Mouse (Mus musculus): ENCODE data around the gene Sipa1l1. TPM values are rescaled to one million over a fixed set of nuclear protein-coding genes. Genes with fewer than 3 reads are reported as not detected.

Gene Sipa1l1
- polyA plus RNA-seq, 1 experiment from 2014 or later, result 26.4 TPM

GRCm38 (mm10) chr12:82434591-82434990 is 265.5 kb downstream of the Sipa1l1 start:
- Histone ChIP-seq H3K9ac (no peak overlapping the region), H3K36me3 (peaks cover 27% of the 10 kb centered on the region), H3K27ac (no peak overlapping the region), H3K4me2 (no peak overlapping the region), H3K27me3 (replicated peaks) (no peaks in the 10 kb centered on the region), H3K9me3 (no peaks in the 10 kb centered on the region), H3K4me1 (no peaks in the 10 kb centered on the region), H3K4me3 (replicated peaks) (no peak overlapping the region)
- 0 out of 2 replicates have a peak, but pooled peaks have one; percentile 22 for ATAC-seq (ENCODE audit: insufficient read depth, low FRiP score, low read depth)
- 73% methylated on average over 9 of the region's 9 CpGs for WGBS

GRCm38 (mm10) chr12:82441479-82441878 is 272.4 kb downstream of the Sipa1l1 start:
- 59% methylated on average over 3 of the region's 3 CpGs for WGBS
- Histone ChIP-seq H3K27me3 (replicated peaks) (no peaks in the 10 kb centered on the region), H3K4me2 (no peak overlapping the region), H3K4me3 (replicated peaks) (no peak overlapping the region), H3K9ac (no peak overlapping the region), H3K4me1 (no peaks in the 10 kb centered on the region), H3K36me3 (peaks cover 32% of the 10 kb centered on the region), H3K27ac (no peak overlapping the region), H3K9me3 (no peaks in the 10 kb centered on the region)
- no peak for ATAC-seq (ENCODE audit: insufficient read depth, low FRiP score, low read depth)

- WGBS, result 90% methylated on average over 8 of the region's 8 CpGs
- Histone ChIP-seq H3K36me3 (0 out of 2 replicates have a peak, but pooled peaks cover 15% of the 10 kb centered on the region), H3K4me1 (no peaks in the 10 kb centered on the region), H3K9me3 (no peaks in the 10 kb centered on the region), H3K4me2 (no peak overlapping the region), H3K4me3 (replicated peaks) (no peak overlapping the region), H3K27me3 (replicated peaks) (no peaks in the 10 kb centered on the region), H3K27ac (no peak overlapping the region), H3K9ac (no peak overlapping the region)
- ATAC-seq (ENCODE audit: insufficient read depth, low FRiP score, low read depth), result no peak
Measured at GRCm38 (mm10) chr12:82446609-82447024, 277.5 kb downstream of the Sipa1l1 start.

GRCm38 (mm10) chr12:82448129-82448815 is 279.2 kb downstream of the Sipa1l1 start:
- Histone ChIP-seq H3K27me3 (replicated peaks) (no peaks in the 10 kb centered on the region), H3K4me2 (no peak overlapping the region), H3K4me3 (replicated peaks) (no peak overlapping the region), H3K36me3 (0 out of 2 replicates have a peak, but pooled peaks cover 15% of the 10 kb centered on the region), H3K27ac (no peak overlapping the region), H3K4me1 (no peaks in the 10 kb centered on the region), H3K9ac (no peak overlapping the region), H3K9me3 (no peaks in the 10 kb centered on the region)
- 77% methylated on average over 9 of the region's 9 CpGs for WGBS
- ATAC-seq (ENCODE audit: insufficient read depth, low FRiP score, low read depth), result no peak

- ATAC-seq (ENCODE audit: insufficient read depth, low FRiP score, low read depth), result no peak
Measured at GRCm38 (mm10) chr12:82452428-82452827, 283.3 kb downstream of the Sipa1l1 start.

GRCm38 (mm10) chr12:82454415-82454814 is 285.3 kb downstream of the Sipa1l1 start:
- Histone ChIP-seq H3K27ac (no peak overlapping the region), H3K4me1 (no peaks in the 10 kb centered on the region), H3K36me3 (no peaks in the 10 kb centered on the region), H3K9me3 (no peaks in the 10 kb centered on the region), H3K9ac (no peak overlapping the region), H3K27me3 (replicated peaks) (no peaks in the 10 kb centered on the region), H3K4me2 (no peak overlapping the region), H3K4me3 (replicated peaks) (no peak overlapping the region)
- ATAC-seq (ENCODE audit: insufficient read depth, low FRiP score, low read depth), result no peak
- 74% methylated on average over 6 of the region's 6 CpGs for WGBS

More at GRCm38 (mm10) chr12:82452428-82452827, 283.3 kb downstream of the Sipa1l1 start:
- Histone ChIP-seq H3K4me3 (replicated peaks) (no peak overlapping the region), H3K4me2 (no peak overlapping the region), H3K36me3 (0 out of 2 replicates have a peak, but pooled peaks cover 8% of the 10 kb centered on the region), H3K27ac (no peak overlapping the region), H3K4me1 (no peaks in the 10 kb centered on the region), H3K9ac (no peak overlapping the region), H3K27me3 (replicated peaks) (no peaks in the 10 kb centered on the region), H3K9me3 (no peaks in the 10 kb centered on the region)
- 81% methylated on average over 2 of the region's 2 CpGs for WGBS

- H3K4me2 ChIP-seq, result no peak overlapping the region
Measured at GRCm38 (mm10) chr12:82455700-82456413, 286.7 kb downstream of the Sipa1l1 start.

GRCm38 (mm10) chr12:82456414-82456805 is 287.3 kb downstream of the Sipa1l1 start:
- H3K36me3 ChIP-seq, result no peaks in the 10 kb centered on the region
- no peaks in the 10 kb centered on the region for H3K4me1 ChIP-seq
- H3K4me3 ChIP-seq (replicated peaks), result no peak overlapping the region
- no peak for ATAC-seq (ENCODE audit: insufficient read depth, low FRiP score, low read depth)
- H3K27me3 ChIP-seq (replicated peaks), result no peaks in the 10 kb centered on the region
- H3K4me2 ChIP-seq, result no peak overlapping the region
- no peak overlapping the region for H3K27ac ChIP-seq
- H3K9ac ChIP-seq, result no peak overlapping the region
- H3K9me3 ChIP-seq, result no peaks in the 10 kb centered on the region
- WGBS, result 55% methylated on average over 1 of the region's 1 CpGs

More at GRCm38 (mm10) chr12:82455700-82456413, 286.7 kb downstream of the Sipa1l1 start:
- no peak overlapping the region for H3K27ac ChIP-seq
- ATAC-seq (ENCODE audit: insufficient read depth, low FRiP score, low read depth), result no peak; the same call in 1 of the 2 replicates
- H3K36me3 ChIP-seq, result no peaks in the 10 kb centered on the region
- no peaks in the 10 kb centered on the region for H3K27me3 ChIP-seq (replicated peaks)
- H3K9ac ChIP-seq, result no peak overlapping the region
- H3K9me3 ChIP-seq, result no peaks in the 10 kb centered on the region
- no peak overlapping the region for H3K4me3 ChIP-seq (replicated peaks)
- WGBS, result 62% methylated on average over 10 of the region's 10 CpGs
- no peaks in the 10 kb centered on the region for H3K4me1 ChIP-seq

DNA sequence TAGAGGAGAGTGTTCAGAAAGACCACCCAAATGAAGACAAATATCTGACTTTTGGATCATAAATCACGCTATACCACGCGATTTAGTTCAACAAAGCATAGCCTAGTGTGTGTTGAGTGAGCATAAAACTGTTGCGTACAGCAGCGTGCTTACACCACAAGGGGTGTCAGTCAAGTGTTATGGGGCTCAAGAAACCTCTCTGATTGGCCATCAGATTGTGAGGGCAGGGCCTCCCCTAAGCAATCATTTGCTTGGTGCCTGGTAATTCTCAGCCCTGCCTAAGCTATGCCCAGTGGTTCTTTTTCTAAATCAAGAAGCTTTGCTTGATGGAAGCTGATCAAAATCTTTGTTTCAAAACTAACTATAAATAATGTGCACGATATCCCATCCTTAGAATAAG is 288.5 kb downstream of the Sipa1l1 start:
- H3K27me3 ChIP-seq (replicated peaks), result no peaks in the 10 kb centered on the region
- no peak for ATAC-seq (ENCODE audit: insufficient read depth, low FRiP score, low read depth)
- no peaks in the 10 kb centered on the region for H3K9me3 ChIP-seq
- no peaks in the 10 kb centered on the region for H3K36me3 ChIP-seq
- H3K4me2 ChIP-seq, result no peak overlapping the region
- WGBS, result 82% methylated on average over 6 of the region's 6 CpGs
- H3K27ac ChIP-seq, result no peak overlapping the region
- H3K9ac ChIP-seq, result no peak overlapping the region
- H3K4me1 ChIP-seq, result no peaks in the 10 kb centered on the region
- H3K4me3 ChIP-seq (replicated peaks), result no peak overlapping the region

DNA sequence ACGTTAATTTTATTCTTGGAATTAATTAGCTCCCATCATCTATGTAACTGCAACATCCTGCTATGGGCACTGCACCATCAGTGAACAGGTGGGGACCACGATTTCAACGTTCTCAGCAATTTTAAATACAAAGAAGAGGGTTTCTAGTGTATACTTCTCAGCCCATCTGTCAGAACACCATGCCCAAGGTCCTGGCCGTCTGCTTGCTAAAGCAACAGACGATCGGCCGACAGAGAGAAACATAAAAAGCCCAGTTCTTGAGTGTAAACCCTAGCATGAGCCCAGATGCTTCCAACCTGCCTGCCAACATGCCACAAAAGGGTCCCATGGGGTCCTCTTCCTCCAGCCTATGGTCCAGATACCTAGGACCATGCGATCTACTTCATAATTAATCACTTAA is 288.9 kb downstream of the Sipa1l1 start:
- Histone ChIP-seq H3K4me3 (replicated peaks) (no peak overlapping the region), H3K36me3 (no peaks in the 10 kb centered on the region), H3K9me3 (no peaks in the 10 kb centered on the region), H3K4me2 (no peak overlapping the region), H3K4me1 (no peaks in the 10 kb centered on the region), H3K9ac (no peak overlapping the region), H3K27ac (no peak overlapping the region), H3K27me3 (replicated peaks) (no peaks in the 10 kb centered on the region)
- no peak for ATAC-seq (ENCODE audit: insufficient read depth, low FRiP score, low read depth)
- 91% methylated on average over 8 of the region's 8 CpGs for WGBS

DNA sequence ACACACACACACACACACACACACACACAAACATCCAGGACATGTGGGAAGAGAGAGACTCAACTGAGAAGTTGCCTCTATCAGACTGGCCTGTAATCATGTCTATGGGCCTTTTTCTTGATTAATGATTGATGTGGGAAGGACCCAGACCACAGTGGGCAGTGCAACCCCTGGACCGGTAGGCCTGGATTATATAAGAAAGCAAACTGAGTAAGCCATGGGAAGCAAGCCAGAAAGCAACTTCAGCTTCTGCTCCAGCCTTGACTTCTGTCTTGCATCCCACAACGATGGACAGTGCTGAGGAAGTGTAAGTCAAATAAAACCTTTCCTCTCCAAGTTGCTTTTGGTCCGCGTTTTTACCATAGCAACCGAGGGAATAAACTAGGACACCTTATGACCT is 298.1 kb downstream of the Sipa1l1 start:
- Histone ChIP-seq H3K9ac (no peak overlapping the region), H3K4me3 (replicated peaks) (no peak overlapping the region), H3K9me3 (no peaks in the 10 kb centered on the region), H3K4me1 (peaks cover 10% of the 10 kb centered on the region), H3K27ac (no peak overlapping the region), H3K4me2 (no peak overlapping the region), H3K27me3 (replicated peaks) (no peaks in the 10 kb centered on the region), H3K36me3 (no peaks in the 10 kb centered on the region)
- WGBS, result 70% methylated on average over 5 of the region's 5 CpGs
- ATAC-seq (ENCODE audit: insufficient read depth, low FRiP score, low read depth), result no peak

DNA sequence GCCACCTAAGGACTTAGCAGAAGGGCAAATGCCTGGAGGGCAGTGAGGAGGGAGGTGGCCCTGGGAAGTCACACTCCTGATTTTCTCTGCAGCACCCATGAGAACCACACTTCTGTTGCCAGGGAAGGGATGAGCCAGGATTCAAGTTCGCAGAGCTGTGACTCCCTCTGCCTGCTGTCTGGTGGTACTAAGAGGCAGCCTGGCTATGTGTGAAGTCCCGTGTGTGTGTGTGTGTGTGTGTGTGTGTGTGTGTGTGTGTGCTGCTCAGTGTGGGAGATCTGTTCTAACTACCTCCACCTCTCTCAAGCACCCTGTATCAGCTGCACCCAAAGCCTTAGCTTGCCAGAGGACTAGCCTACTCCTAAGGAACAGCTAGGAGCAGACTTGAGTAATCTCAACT is 298.5 kb downstream of the Sipa1l1 start:
- no peak overlapping the region for H3K9ac ChIP-seq
- H3K9me3 ChIP-seq, result no peaks in the 10 kb centered on the region
- no peak overlapping the region for H3K4me3 ChIP-seq (replicated peaks)
- no peak overlapping the region for H3K4me2 ChIP-seq
- H3K27ac ChIP-seq, result no peak overlapping the region
- H3K36me3 ChIP-seq, result no peaks in the 10 kb centered on the region
- peaks cover 10% of the 10 kb centered on the region for H3K4me1 ChIP-seq
- WGBS, result 70% methylated on average over 2 of the region's 2 CpGs
- H3K27me3 ChIP-seq (replicated peaks), result no peaks in the 10 kb centered on the region
- ATAC-seq (ENCODE audit: insufficient read depth, low FRiP score, low read depth), result no peak

Measured in stomach, embryonic 15.5 days (tissue).